Mouse (Mus musculus) spleen, adult 2 months (tissue): ENCODE data around the gene Necap2. TPM values are rescaled to one million over a fixed set of nuclear protein-coding genes. Genes with fewer than 3 reads are reported as not detected.

Experiments
- DNase-seq, 2 experiments: peaks; one replicate each; pipeline versions ENCODE4 v3.0.0 to v3.0.0-alpha.2; 2012 to 2021; ENCODE audit warnings: low spot score in 2 of 2, low read depth in 1 of 2
- H3K27ac ChIP-seq: fragments of 200-500 bp; 2 replicates; pipeline ENCODE4 v1.5.1; 2012; ENCODE audit warnings: low read length, inconsistent platforms; ENCODE audit not compliant: insufficient read depth
- H3K27me3 ChIP-seq: fragments of 200-500 bp; 2 replicates; pipeline ENCODE4 v1.6.1; 2012; ENCODE audit warnings: mild to moderate bottlenecking, moderate library complexity, low read length, inconsistent platforms; ENCODE audit not compliant: control insufficient read depth, insufficient read depth
- H3K36me3 ChIP-seq: fragments of 200-500 bp; 2 replicates; pipeline ENCODE4 v1.6.1; 2012; ENCODE audit warnings: mild to moderate bottlenecking, low read length, inconsistent platforms; ENCODE audit not compliant: control insufficient read depth, insufficient read depth
- H3K4me1 ChIP-seq: fragments of 200-500 bp; 2 replicates; pipeline ENCODE4 v1.6.1; 2011; ENCODE audit warnings: inconsistent platforms; ENCODE audit not compliant: control insufficient read depth, insufficient read depth, insufficient read length
- H3K4me3 ChIP-seq: fragments of 200-500 bp; 2 replicates; pipeline ENCODE4 v1.5.1; 2011; ENCODE audit warnings: mild to moderate bottlenecking, inconsistent platforms; ENCODE audit not compliant: insufficient read depth, insufficient read length; ENCODE audit errors: extremely low read depth
- CTCF ChIP-seq: fragments of 200-500 bp; IDR thresholded peaks from 2 replicates; pipeline ENCODE4 v1.5.1; 2011; ENCODE audit warnings: mild to moderate bottlenecking, inconsistent platforms; ENCODE audit not compliant: insufficient read depth, insufficient read length, insufficient replicate concordance; ENCODE audit errors: extremely low read depth
- POLR2A ChIP-seq: fragments of 200-500 bp; IDR thresholded peaks from 2 replicates; pipeline ENCODE4 v1.6.1; 2011; ENCODE audit warnings: low read depth, low read length, inconsistent platforms
- WGBS: fragments of 180-500 bp; shearing (Covaris S2); methylation state at CpG from one replicate; pipeline ENCODE4 v1.1.7; 2018; 5-methylcytosine and 5-hydroxymethylcytosine counted together
- polyA plus RNA-seq: library from polyadenylated mRNA; depleted of rRNA; stranded (reverse); fragments of >200 nt; gene quantifications from 2 replicates; pipeline ENCODE4 v1.2.3, GENCODE M21; 2012

Necap2 gene
- polyA plus RNA-seq, 1 experiment: 71.3 TPM

DNA sequence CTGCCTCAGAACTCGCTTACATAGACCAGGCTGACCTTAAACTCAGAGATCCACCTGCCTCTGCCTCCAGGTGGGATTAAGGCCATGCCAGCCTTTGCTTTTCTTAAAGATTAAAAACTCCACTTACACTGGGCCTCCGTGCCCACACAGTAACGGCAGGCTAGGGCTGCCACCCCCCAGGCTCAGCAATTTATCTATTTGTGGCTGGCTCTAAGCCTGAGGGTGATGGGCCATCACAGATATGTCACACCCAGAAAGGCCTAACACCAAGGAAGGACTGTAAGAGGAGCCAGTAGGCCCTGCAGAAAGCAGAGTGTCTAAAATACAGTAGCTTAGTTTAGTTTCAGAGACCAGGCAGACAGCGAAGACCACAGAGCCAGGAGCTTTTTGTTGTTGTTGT lies 4.0 kb downstream of the Necap2 start:
- H3K27me3 ChIP-seq: no peaks in the 10 kb centered on the region
- no peak for DNase-seq
- H3K36me3 ChIP-seq: peaks cover 41% of the 10 kb centered on the region
- no peak overlapping the region for H3K4me3 ChIP-seq
- TF ChIP-seq CTCF (no peak), POLR2A (no peak)
- peaks cover 4% of the 10 kb centered on the region; the same call in 1 of the 2 replicates for H3K4me1 ChIP-seq
- H3K27ac ChIP-seq: no peak overlapping the region
- 82% methylated on average over 4 of the region's 4 CpGs for WGBS

DNA sequence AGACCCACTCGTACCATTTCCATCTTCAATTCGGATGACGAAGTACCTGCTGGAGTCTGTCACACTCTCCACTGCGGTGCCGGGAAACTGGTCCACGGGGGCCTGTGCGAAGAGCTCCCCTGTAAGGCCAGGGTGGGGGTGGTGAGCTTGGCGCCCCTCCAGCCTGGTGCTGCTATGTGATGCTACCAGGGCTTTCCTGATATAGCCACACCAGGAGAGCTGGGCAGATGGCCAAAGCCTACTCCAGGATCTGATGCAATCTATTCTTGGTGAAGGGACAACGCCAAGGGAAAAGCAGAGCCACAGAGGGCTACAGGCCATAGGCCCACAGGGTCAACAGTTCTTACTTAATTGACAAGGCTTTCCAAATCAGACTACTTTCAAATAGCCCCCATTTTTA lies 4.5 kb downstream of the Necap2 start:
- WGBS: 88% methylated on average over 9 of the region's 9 CpGs
- H3K4me3 ChIP-seq: no peak overlapping the region
- DNase-seq: no peak

GRCm38 (mm10) chr4:141072502-141072901 lies 5.7 kb downstream of the Necap2 start:
- no peak for DNase-seq
- peaks cover 4% of the 10 kb centered on the region; the same call in 1 of the 2 replicates for H3K4me1 ChIP-seq
- H3K27me3 ChIP-seq: no peaks in the 10 kb centered on the region
- 95% methylated on average over 11 of the region's 11 CpGs for WGBS
- H3K36me3 ChIP-seq: peaks cover 55% of the 10 kb centered on the region
- TF ChIP-seq POLR2A (no peak), CTCF (no peak)
- H3K4me3 ChIP-seq: no peak overlapping the region
- no peak overlapping the region for H3K27ac ChIP-seq

More for the DNA sequence above, 4.5 kb downstream of the Necap2 start:
- Histone ChIP-seq H3K27ac (no peak overlapping the region), H3K27me3 (no peaks in the 10 kb centered on the region), H3K36me3 (peaks cover 44% of the 10 kb centered on the region), H3K4me1 (peaks cover 4% of the 10 kb centered on the region; the same call in 1 of the 2 replicates)
- no peak for TF ChIP-seq POLR2A
- no peak for TF ChIP-seq CTCF

DNA sequence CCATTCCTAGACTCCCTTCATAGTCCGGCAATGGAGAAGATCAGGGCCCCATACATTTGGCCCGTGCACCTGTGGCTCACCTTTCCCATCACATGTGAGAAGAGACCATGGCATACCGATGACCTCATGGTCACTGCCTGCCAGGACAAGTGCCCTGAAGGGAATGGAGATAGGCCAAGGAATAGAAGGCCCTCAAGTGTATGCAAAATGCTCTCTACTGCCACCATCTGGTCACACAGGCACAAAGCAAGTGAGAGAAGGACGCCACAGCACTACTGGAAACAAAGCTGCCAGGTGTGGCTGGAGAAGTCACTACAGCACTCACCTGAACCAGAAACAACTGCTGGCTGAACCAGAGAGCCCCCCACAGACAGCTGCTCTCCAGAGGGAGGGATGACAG lies 8.4 kb downstream of the Necap2 start:
- H3K27me3 ChIP-seq: no peaks in the 10 kb centered on the region
- H3K4me3 ChIP-seq: no peak overlapping the region
- TF ChIP-seq POLR2A (no peak), CTCF (peak; percentile 67; the same call in 1 of the 2 replicates)
- H3K4me1 ChIP-seq: no peaks in the 10 kb centered on the region
- H3K27ac ChIP-seq: no peak overlapping the region
- peak in 1 of 2 experiments; percentile 36 for DNase-seq
- WGBS: 68% methylated on average over 4 of the region's 4 CpGs
- peaks cover 68% of the 10 kb centered on the region for H3K36me3 ChIP-seq

DNA sequence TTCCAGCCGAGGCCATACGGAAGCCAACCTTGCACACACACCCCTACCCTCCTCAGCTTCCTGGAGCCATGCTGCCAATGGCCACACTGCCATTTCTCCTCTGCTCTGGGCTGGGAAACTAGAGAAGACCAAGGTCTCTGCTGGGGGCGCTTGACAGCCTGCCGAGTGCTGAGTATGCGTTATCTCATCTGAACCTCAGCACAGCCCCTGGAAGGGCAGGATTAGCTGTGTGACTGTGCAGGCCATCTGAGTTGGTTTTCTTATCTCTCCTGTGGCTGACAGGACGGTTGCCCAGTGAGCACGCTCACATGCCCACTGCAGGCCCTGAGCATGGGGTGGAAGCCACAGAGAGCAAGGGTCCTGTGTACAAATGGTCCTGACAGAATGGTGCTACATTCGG lies 9.5 kb downstream of the Necap2 start:
- H3K36me3 ChIP-seq: peaks cover 68% of the 10 kb centered on the region
- no peak for DNase-seq
- no peaks in the 10 kb centered on the region for H3K27me3 ChIP-seq
- WGBS: 79% methylated on average over 8 of the region's 8 CpGs
- no peak overlapping the region for H3K27ac ChIP-seq
- TF ChIP-seq CTCF (no peak), POLR2A (no peak)
- H3K4me3 ChIP-seq: no peak overlapping the region
- H3K4me1 ChIP-seq: no peaks in the 10 kb centered on the region

DNA sequence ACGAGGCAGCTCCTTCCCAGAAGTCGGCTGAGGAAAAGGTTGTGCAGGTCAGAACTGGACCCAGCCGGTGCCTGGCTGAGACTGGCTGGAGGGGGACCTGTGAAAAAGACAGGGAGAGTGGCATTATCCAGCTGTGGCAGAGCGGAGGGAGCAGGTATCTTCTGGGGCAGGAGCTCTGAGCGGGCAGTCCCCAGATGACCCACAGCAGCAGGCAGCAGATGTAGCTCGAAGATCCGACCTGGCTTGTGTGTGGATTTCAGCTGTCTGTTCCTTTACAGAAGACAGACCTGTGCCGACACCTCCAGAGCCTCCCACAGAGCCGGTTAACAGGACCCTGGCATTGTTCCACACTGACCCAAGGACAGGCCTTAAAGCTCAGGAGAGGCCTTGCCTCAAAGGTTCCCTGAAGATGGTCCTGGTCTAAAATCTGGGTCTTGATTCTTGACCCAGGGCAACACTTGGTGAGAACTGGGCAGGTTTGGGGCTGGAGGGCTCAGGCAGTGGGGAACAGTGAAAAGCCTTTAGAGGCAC lies 10.6 kb downstream of the Necap2 start:
- TF ChIP-seq CTCF (no peak), POLR2A (no peak)
- no peak for DNase-seq
- no peaks in the 10 kb centered on the region for H3K27me3 ChIP-seq
- H3K4me1 ChIP-seq: no peaks in the 10 kb centered on the region
- H3K4me3 ChIP-seq: no peak overlapping the region
- H3K36me3 ChIP-seq: peaks cover 60% of the 10 kb centered on the region
- no peak overlapping the region for H3K27ac ChIP-seq
- 89% methylated on average over 9 of the region's 9 CpGs for WGBS

DNA sequence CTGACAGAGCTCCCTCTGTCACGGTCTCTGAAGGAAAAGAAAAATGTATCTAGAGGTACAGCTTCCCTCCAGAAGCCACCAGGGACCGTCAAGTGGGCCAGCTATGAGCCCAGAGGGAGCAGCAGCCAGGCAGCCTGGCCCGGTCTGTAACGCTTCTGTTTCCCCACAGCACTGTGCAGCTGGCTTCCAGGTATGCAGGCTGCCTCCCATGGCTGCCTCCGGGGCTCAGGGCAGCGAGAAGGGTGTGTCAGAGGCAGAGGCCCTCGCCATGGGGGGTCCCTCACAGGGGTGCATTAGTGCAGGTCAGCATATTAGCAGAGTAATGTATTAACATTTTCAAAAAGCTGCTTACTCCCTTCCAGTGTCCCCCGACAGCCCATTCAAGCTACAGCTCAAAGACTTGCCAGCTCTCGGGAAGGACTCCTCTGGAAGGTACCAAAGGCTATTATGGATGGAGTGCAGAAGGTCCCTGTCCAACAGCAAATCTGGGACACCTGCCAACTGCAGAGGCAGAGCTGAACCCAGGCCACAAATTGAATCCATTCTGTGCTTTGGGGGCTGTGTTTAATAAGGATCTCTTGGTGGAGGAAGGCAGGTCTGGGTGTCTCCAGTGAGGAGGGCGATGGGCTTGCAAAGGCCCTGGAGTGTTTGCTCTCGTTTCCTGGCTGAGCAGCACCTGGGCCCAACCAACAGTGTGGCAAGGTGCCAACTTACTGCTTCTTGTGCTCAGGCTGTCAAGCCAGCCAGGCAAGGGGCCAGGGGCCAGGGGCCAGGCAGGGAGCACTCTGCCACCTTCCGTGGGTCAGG lies 11.2 kb downstream of the Necap2 start:
- TF ChIP-seq POLR2A: no peak
- Histone ChIP-seq H3K4me3 (no peak overlapping the region), H3K27ac (no peak overlapping the region), H3K4me1 (no peaks in the 10 kb centered on the region), H3K27me3 (no peaks in the 10 kb centered on the region), H3K36me3 (peaks cover 53% of the 10 kb centered on the region)
- WGBS: 90% methylated on average over 12 of the region's 12 CpGs
- DNase-seq: no peak
